Mouse (Mus musculus): ENCODE results near the gene Mpc1. TPM values are rescaled to one million over a fixed set of nuclear protein-coding genes. Genes with fewer than 3 reads are reported as not detected.

Gene Mpc1
- polyA plus RNA-seq, 1 experiment from 2014 or later = 153 TPM

GRCm38 (mm10) chr17:8285056-8285455 lies 2.4 kb downstream of the Mpc1 start:
- Histone ChIP-seq H3K4me3 (ENCODE audit: low read depth, low read length) (peak overlapping the region; percentile 75), H3K27ac (ENCODE audit: low read depth, low read length) (no peak overlapping the region), H3K4me1 (ENCODE audit: control insufficient read depth, insufficient read depth, low read length) (peaks cover 4% of the 10 kb centered on the region), H3K4me2 (peak overlapping the region; percentile 98), H3K9ac (ENCODE audit: low read depth, low read length) (peak overlapping the region; percentile 82), H3K27me3 (ENCODE audit: control insufficient read depth, insufficient read depth, low read length) (no peaks in the 10 kb centered on the region), H3K36me3 (ENCODE audit: control insufficient read depth, insufficient read depth, low read length) (no peaks in the 10 kb centered on the region), H3K9me3 (replicated peaks; ENCODE audit: control insufficient read depth, low read length) (no peaks in the 10 kb centered on the region)
- ATAC-seq (replicated peaks; ENCODE audit: insufficient number of reproducible peaks, low FRiP score, low TSS enrichment) = no peak
- WGBS (ENCODE audit: insufficient replicate concordance) = 34% methylated on average over 8 of the region's 8 CpGs

GRCm38 (mm10) chr17:8286987-8287386 lies 4.3 kb downstream of the Mpc1 start:
- no peak for ATAC-seq (replicated peaks; ENCODE audit: insufficient number of reproducible peaks, low FRiP score, low TSS enrichment)
- WGBS (ENCODE audit: insufficient replicate concordance) = 92% methylated on average over 4 of the region's 4 CpGs
- no peak overlapping the region for H3K27ac ChIP-seq (ENCODE audit: low read depth, low read length)
- H3K4me2 ChIP-seq = no peak overlapping the region
- no peak overlapping the region for H3K4me3 ChIP-seq (ENCODE audit: low read depth, low read length)
- H3K9ac ChIP-seq (ENCODE audit: low read depth, low read length) = no peak overlapping the region
- peaks cover 4% of the 10 kb centered on the region for H3K4me1 ChIP-seq (ENCODE audit: control insufficient read depth, insufficient read depth, low read length)
- H3K9me3 ChIP-seq (replicated peaks; ENCODE audit: control insufficient read depth, low read length) = no peaks in the 10 kb centered on the region
- no peaks in the 10 kb centered on the region for H3K36me3 ChIP-seq (ENCODE audit: control insufficient read depth, insufficient read depth, low read length)
- H3K27me3 ChIP-seq (ENCODE audit: control insufficient read depth, insufficient read depth, low read length) = no peaks in the 10 kb centered on the region

GRCm38 (mm10) chr17:8289993-8290679 lies 7.4 kb downstream of the Mpc1 start:
- H3K4me1 ChIP-seq (ENCODE audit: control insufficient read depth, insufficient read depth, low read length) = peaks cover under 1% of the 10 kb centered on the region
- no peaks in the 10 kb centered on the region for H3K36me3 ChIP-seq (ENCODE audit: control insufficient read depth, insufficient read depth, low read length)
- no peaks in the 10 kb centered on the region for H3K9me3 ChIP-seq (replicated peaks; ENCODE audit: control insufficient read depth, low read length)
- ATAC-seq (replicated peaks; ENCODE audit: insufficient number of reproducible peaks, low FRiP score, low TSS enrichment) = no peak
- H3K27ac ChIP-seq (ENCODE audit: low read depth, low read length) = no peak overlapping the region
- no peak overlapping the region for H3K9ac ChIP-seq (ENCODE audit: low read depth, low read length)
- no peaks in the 10 kb centered on the region for H3K27me3 ChIP-seq (ENCODE audit: control insufficient read depth, insufficient read depth, low read length)
- WGBS (ENCODE audit: insufficient replicate concordance) = 88% methylated on average over 3 of the region's 3 CpGs
- H3K4me2 ChIP-seq = no peak overlapping the region
- no peak overlapping the region for H3K4me3 ChIP-seq (ENCODE audit: low read depth, low read length)

GRCm38 (mm10) chr17:8290736-8291135 lies 8.0 kb downstream of the Mpc1 start:
- Histone ChIP-seq H3K9me3 (replicated peaks; ENCODE audit: control insufficient read depth, low read length) (no peaks in the 10 kb centered on the region), H3K27me3 (ENCODE audit: control insufficient read depth, insufficient read depth, low read length) (no peaks in the 10 kb centered on the region), H3K4me3 (ENCODE audit: low read depth, low read length) (no peak overlapping the region), H3K9ac (ENCODE audit: low read depth, low read length) (no peak overlapping the region), H3K4me2 (no peak overlapping the region), H3K27ac (ENCODE audit: low read depth, low read length) (no peak overlapping the region), H3K36me3 (ENCODE audit: control insufficient read depth, insufficient read depth, low read length) (no peaks in the 10 kb centered on the region), H3K4me1 (ENCODE audit: control insufficient read depth, insufficient read depth, low read length) (no peaks in the 10 kb centered on the region)
- ATAC-seq (replicated peaks; ENCODE audit: insufficient number of reproducible peaks, low FRiP score, low TSS enrichment) = no peak

- no peaks in the 10 kb centered on the region for H3K4me1 ChIP-seq (ENCODE audit: control insufficient read depth, insufficient read depth, low read length)
- no peaks in the 10 kb centered on the region for H3K27me3 ChIP-seq (ENCODE audit: control insufficient read depth, insufficient read depth, low read length)
- ATAC-seq (replicated peaks; ENCODE audit: insufficient number of reproducible peaks, low FRiP score, low TSS enrichment) = no peak
- no peak overlapping the region for H3K4me3 ChIP-seq (ENCODE audit: low read depth, low read length)
- no peak overlapping the region for H3K4me2 ChIP-seq
- H3K27ac ChIP-seq (ENCODE audit: low read depth, low read length) = no peak overlapping the region
- H3K9ac ChIP-seq (ENCODE audit: low read depth, low read length) = no peak overlapping the region
- no peaks in the 10 kb centered on the region; the same call in 1 of the 2 replicates for H3K36me3 ChIP-seq (ENCODE audit: control insufficient read depth, insufficient read depth, low read length)
- H3K9me3 ChIP-seq (replicated peaks; ENCODE audit: control insufficient read depth, low read length) = no peaks in the 10 kb centered on the region
Measured at GRCm38 (mm10) chr17:8295825-8296224, 13.1 kb downstream of the Mpc1 start.

GRCm38 (mm10) chr17:8296313-8296844 lies 13.7 kb downstream of the Mpc1 start:
- no peaks in the 10 kb centered on the region for H3K9me3 ChIP-seq (replicated peaks; ENCODE audit: control insufficient read depth, low read length)
- no peak overlapping the region for H3K27ac ChIP-seq (ENCODE audit: low read depth, low read length)
- WGBS (ENCODE audit: insufficient replicate concordance) = 81% methylated on average over 9 of the region's 9 CpGs
- no peaks in the 10 kb centered on the region for H3K4me1 ChIP-seq (ENCODE audit: control insufficient read depth, insufficient read depth, low read length)
- no peak overlapping the region for H3K9ac ChIP-seq (ENCODE audit: low read depth, low read length)
- H3K4me3 ChIP-seq (ENCODE audit: low read depth, low read length) = no peak overlapping the region
- no peaks in the 10 kb centered on the region for H3K27me3 ChIP-seq (ENCODE audit: control insufficient read depth, insufficient read depth, low read length)
- H3K4me2 ChIP-seq = no peak overlapping the region
- no peaks in the 10 kb centered on the region; the same call in 1 of the 2 replicates for H3K36me3 ChIP-seq (ENCODE audit: control insufficient read depth, insufficient read depth, low read length)
- no peak for ATAC-seq (replicated peaks; ENCODE audit: insufficient number of reproducible peaks, low FRiP score, low TSS enrichment)

GRCm38 (mm10) chr17:8297746-8298145 lies 15.0 kb downstream of the Mpc1 start:
- Histone ChIP-seq H3K9me3 (replicated peaks; ENCODE audit: control insufficient read depth, low read length) (no peaks in the 10 kb centered on the region), H3K27ac (ENCODE audit: low read depth, low read length) (no peak overlapping the region), H3K4me3 (ENCODE audit: low read depth, low read length) (no peak overlapping the region), H3K4me2 (no peak overlapping the region), H3K9ac (ENCODE audit: low read depth, low read length) (no peak overlapping the region), H3K36me3 (ENCODE audit: control insufficient read depth, insufficient read depth, low read length) (no peaks in the 10 kb centered on the region; the same call in 1 of the 2 replicates), H3K27me3 (ENCODE audit: control insufficient read depth, insufficient read depth, low read length) (no peaks in the 10 kb centered on the region), H3K4me1 (ENCODE audit: control insufficient read depth, insufficient read depth, low read length) (no peaks in the 10 kb centered on the region)
- no peak for ATAC-seq (replicated peaks; ENCODE audit: insufficient number of reproducible peaks, low FRiP score, low TSS enrichment)
- 76% methylated on average over 5 of the region's 5 CpGs for WGBS (ENCODE audit: insufficient replicate concordance)

GRCm38 (mm10) chr17:8298281-8298680 lies 15.6 kb downstream of the Mpc1 start:
- Histone ChIP-seq H3K27ac (ENCODE audit: low read depth, low read length) (no peak overlapping the region), H3K4me1 (ENCODE audit: control insufficient read depth, insufficient read depth, low read length) (no peaks in the 10 kb centered on the region), H3K36me3 (ENCODE audit: control insufficient read depth, insufficient read depth, low read length) (no peaks in the 10 kb centered on the region; the same call in 1 of the 2 replicates), H3K27me3 (ENCODE audit: control insufficient read depth, insufficient read depth, low read length) (no peaks in the 10 kb centered on the region), H3K4me3 (ENCODE audit: low read depth, low read length) (no peak overlapping the region), H3K9ac (ENCODE audit: low read depth, low read length) (no peak overlapping the region), H3K4me2 (no peak overlapping the region), H3K9me3 (replicated peaks; ENCODE audit: control insufficient read depth, low read length) (no peaks in the 10 kb centered on the region)
- no peak for ATAC-seq (replicated peaks; ENCODE audit: insufficient number of reproducible peaks, low FRiP score, low TSS enrichment)
- 85% methylated on average over 2 of the region's 2 CpGs for WGBS (ENCODE audit: insufficient replicate concordance)

GRCm38 (mm10) chr17:8299524-8299923 lies 16.8 kb downstream of the Mpc1 start:
- H3K4me1 ChIP-seq (ENCODE audit: control insufficient read depth, insufficient read depth, low read length) = no peaks in the 10 kb centered on the region
- no peaks in the 10 kb centered on the region; the same call in 1 of the 2 replicates for H3K36me3 ChIP-seq (ENCODE audit: control insufficient read depth, insufficient read depth, low read length)
- no peak overlapping the region for H3K27ac ChIP-seq (ENCODE audit: low read depth, low read length)
- H3K27me3 ChIP-seq (ENCODE audit: control insufficient read depth, insufficient read depth, low read length) = no peaks in the 10 kb centered on the region
- no peaks in the 10 kb centered on the region for H3K9me3 ChIP-seq (replicated peaks; ENCODE audit: control insufficient read depth, low read length)
- H3K4me3 ChIP-seq (ENCODE audit: low read depth, low read length) = no peak overlapping the region
- no peak for ATAC-seq (replicated peaks; ENCODE audit: insufficient number of reproducible peaks, low FRiP score, low TSS enrichment)
- no peak overlapping the region for H3K4me2 ChIP-seq
- no peak overlapping the region for H3K9ac ChIP-seq (ENCODE audit: low read depth, low read length)

Data from heart, embryonic 11.5 days (tissue).